Mouse (Mus musculus): ENCODE results near the gene Lmo7.

Lmo7 gene

GRCm38 (mm10) chr14:101781219-101781618 is 51.5 kb downstream of the Lmo7 start:
- DNase-seq = no peak

GRCm38 (mm10) chr14:101781943-101782510 is 52.3 kb downstream of the Lmo7 start:
- peak; percentile 72 for DNase-seq

- no peak for DNase-seq
Observed at GRCm38 (mm10) chr14:101784315-101784945, 54.7 kb downstream of the Lmo7 start.

DNA sequence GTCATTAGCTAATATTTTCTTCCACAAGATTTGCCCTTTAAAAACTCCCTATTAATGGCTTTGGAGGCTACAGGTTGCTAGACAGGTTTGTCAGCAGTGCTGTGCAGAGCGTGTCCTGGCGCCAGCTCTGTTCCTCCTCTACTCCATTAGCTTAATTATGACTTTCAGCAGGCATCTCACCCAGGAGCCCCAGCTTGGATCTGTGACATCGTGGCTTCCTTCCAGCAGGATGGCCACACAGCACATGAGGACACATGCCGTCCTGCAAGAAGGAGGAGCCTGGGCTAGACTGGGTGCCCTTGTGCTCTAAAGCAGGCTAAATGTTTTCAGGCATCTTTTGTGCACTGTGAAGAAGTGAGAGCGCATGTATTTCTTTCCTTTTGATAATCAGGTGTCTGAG is 58.1 kb downstream of the Lmo7 start:
- DNase-seq = peak; percentile 64

GRCm38 (mm10) chr14:101788475-101788874 is 58.7 kb downstream of the Lmo7 start:
- DNase-seq = no peak

DNA sequence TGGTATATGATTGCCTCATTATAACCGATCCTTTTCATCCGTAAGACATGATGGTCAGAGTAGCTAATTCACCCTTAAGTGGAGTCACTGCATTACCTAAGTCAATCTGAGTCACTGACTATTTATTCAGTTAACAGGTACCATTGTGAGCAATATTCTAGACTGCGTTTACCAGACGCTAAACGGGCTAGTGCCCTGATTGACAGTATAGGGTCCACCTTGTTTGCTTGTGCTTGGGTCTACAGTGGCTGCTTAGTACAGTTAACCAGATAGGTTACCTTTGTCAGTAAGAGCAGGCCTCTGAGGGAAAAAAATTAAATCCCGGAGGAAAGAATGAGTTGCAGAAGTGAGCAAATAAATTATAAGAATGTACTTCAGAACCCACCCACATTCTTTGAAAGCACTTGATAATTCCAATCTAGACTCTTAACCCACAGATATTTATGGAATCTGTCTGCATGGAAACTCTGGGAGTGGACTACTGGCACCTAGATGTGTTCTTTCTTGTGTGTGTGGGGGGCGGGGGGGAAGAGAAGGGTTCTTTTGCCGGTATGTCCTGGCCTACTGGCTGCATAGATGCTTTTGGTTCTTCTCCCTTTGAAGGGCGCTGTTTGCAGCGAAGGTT is 64.9 kb downstream of the Lmo7 start:
- no peak for DNase-seq

DNA sequence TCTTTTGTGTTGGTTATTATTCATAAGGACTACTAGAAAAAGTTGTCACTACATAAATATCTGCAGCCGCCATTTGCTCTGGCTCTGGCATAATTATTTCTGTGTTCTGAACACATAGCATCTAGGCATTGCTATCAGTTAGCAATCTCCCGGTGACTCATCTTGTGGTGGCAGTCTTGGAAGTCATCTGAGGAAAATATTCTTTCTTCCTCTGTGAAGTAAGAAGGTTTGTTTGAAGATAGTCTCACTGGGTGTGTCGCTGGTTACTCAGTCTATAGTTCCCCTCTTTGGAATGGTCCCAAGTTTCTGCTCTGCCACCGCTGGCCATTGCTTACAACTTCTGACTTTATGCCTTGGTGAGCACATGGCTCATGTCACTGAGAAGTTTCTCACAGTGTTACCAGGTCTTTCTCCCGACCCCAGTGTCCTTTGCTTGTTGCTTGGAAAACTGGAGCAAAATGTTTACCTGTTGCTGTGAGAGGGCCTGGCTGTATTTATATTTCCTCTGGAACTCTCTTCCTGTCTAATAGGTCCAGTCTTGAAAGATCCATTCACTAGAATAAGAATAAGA is 68.3 kb downstream of the Lmo7 start:
- no peak for DNase-seq

- no peak for DNase-seq
Observed at GRCm38 (mm10) chr14:101798766-101799165, 69.0 kb downstream of the Lmo7 start.

DNA sequence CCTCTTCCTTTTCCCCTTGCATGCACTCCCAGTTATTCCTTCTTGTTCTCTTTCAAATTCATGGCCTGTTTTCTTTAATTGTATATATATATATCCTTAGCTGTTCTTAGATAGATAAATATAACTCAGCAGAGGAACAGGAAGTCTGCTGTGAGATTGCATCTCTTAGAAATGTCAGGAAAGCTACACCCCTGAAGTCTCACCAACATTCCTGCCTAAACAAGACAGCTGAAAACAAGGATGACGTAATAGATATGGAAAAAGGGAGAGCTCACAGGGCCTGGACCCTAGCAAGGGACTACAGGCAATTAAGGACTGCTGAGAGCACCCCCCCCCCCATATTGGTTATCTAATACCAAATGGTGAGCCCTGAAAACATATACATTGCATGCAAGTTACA is 71.9 kb downstream of the Lmo7 start:
- no peak for DNase-seq

DNA sequence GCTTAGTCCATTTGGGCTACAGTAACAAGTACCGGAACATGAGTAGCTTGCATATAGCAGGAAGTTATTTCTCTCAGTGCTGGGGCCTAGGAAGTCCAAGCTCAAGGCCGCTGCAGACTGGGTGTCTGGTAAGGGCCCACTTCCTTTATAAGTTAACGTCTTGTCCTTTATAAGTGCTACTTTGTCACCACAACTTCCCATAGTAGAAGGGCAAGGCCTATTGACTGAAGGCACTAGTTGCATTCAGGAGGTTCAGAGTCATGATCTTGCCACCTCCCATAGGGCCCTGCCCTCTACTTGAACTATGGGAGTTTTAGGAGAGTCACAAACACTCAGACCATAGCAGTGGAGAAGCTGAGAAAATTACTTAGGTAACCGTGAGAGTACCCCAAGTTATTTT is 74.4 kb downstream of the Lmo7 start:
- no peak for DNase-seq

DNA sequence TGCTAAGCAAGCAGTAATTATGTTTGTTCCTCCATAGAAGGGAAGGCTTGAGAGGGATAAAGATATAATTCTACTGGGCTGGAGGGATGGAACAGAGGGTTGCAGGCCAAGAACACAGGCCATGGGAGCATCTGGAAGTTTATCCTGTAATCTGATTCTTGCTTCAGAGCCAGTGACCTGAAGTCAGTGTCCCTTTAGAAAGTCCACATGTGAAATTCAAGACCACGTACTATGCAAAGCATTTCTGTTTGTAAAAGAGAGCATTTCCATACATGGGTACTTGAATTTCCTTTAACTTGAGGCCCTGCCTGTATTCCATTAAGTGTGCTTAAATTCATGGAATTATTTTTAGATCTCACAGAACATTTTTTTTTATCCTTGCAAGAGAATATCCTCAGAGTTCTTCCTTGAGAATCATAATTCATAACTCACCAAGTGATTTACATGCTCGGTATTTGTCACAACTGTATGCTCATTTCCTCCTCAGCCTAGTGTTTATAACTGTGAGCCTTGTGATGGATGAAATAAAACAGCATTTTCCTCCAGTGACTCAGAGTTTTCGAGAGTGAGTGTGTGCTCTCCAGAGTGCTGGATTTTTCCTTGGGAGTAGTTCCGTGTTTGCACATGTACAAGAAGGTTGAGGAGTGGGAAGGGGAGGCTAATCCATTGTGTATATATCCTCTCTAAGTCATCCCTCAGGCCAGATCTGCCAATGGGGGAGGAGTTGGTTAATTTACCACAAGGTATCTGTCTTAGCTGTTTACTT is 75.0 kb downstream of the Lmo7 start:
- no peak for DNase-seq

GRCm38 (mm10) chr14:101805328-101805697 is 75.6 kb downstream of the Lmo7 start:
- no peak for DNase-seq

DNA sequence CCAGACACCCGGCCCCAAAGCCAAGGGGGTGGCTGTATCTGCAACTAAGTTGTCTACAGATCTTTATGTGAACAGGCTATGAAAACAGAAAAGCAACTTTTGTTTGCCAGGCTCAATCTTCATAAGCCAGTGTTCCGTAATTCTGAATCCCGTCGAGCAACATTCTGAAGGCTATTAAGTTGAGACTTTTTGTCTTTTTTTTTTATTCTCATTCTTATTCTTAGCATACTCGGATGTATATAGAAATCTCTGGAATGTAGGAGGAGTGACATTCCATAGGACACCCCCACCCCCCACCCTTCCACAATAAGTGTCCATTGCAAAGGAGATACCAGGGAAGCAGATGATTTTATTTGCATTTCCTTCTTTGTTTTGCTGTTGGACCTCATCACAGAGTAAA is 76.3 kb downstream of the Lmo7 start:
- DNase-seq = no peak

- no peak for DNase-seq
Observed at GRCm38 (mm10) chr14:101806607-101807006, 76.8 kb downstream of the Lmo7 start.

DNA sequence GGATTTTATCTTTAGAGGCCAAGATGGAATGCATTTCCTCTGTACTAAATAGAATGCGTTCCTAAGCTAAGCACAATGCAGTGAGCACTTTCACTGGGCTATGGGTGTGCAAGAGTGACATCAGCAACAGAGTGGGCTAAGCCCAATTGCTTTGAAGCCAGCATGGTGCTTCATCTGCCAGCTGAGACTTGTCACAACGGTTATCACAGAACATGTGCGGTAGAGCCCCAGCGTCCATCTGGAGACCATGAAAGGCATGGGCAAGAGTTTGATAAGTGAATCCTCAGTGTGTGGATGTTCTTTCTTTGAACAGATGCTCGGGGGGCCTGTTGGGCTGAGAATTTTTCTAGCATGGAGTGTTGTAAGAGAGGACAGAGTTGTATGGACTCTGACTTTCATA is 86.7 kb downstream of the Lmo7 start:
- no peak for DNase-seq

- DNase-seq = no peak
Observed at GRCm38 (mm10) chr14:101822390-101822789, 92.6 kb downstream of the Lmo7 start.

GRCm38 (mm10) chr14:101822871-101823270 is 93.1 kb downstream of the Lmo7 start:
- no peak for DNase-seq

DNA sequence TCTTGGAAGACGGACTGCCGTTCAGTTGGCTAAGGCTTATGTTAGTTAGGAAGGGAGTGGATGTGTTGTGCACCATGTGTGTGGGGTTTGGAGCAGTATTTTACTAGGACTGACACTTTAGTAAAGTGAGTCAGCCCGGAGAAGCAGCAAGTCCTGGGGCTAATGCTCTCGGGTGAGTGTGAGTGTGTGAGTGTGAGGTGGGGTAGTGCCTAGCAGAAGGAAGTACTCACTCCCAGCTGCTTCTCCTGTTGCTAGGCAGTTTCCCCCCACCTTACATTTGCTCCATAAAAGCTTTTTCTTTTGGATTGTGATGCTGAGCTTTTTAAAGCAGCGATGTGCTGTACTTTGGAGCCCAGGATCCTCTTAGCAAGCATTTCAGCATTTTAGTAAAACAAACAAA is 99.9 kb downstream of the Lmo7 start:
- no peak for DNase-seq

GRCm38 (mm10) chr14:101830116-101830515 is 100.4 kb downstream of the Lmo7 start:
- peak; percentile 81 for DNase-seq

- DNase-seq = peak; percentile 74
Observed at GRCm38 (mm10) chr14:101834109-101834508, 104.4 kb downstream of the Lmo7 start.

DNA sequence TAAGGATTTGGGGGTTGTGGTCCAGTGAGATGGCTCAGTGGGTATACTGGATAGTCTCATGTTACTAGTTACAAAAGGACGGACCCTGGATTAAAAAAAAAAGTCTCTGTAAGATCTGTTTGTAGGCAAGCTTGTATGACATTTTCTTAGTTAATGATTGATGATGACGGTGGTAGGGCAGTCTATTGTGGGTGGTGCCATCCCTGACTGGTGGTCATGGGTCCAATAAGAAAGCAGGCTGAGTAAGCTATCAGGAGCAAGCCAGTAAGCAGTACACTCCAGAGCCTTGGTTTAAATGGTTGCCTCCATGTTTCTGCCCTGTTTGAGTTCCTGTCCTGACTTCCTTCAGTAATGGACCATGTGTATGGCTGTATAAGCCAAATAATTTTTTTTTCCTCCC is 106.6 kb downstream of the Lmo7 start:
- peak; percentile 64 for DNase-seq

DNA sequence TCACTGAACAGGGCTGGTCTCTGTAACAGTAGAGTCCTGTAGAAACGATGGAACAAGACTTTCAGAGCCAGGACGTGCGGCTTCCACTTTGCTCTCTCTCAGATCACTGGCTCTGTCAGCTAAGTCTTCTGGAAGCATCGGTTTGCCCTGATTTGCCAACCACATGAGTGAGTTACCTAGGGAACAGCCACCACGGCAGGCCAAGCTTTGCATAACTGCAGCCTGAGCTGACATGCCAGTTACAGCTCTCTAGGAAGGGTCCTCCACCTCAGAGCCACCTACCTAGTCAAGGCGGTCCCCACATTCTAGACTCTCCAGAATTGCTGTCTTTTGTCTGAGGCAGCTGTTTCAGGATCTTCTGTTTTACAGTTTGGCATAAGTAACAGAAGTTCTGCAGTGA is 107.4 kb downstream of the Lmo7 start:
- no peak for DNase-seq

DNA sequence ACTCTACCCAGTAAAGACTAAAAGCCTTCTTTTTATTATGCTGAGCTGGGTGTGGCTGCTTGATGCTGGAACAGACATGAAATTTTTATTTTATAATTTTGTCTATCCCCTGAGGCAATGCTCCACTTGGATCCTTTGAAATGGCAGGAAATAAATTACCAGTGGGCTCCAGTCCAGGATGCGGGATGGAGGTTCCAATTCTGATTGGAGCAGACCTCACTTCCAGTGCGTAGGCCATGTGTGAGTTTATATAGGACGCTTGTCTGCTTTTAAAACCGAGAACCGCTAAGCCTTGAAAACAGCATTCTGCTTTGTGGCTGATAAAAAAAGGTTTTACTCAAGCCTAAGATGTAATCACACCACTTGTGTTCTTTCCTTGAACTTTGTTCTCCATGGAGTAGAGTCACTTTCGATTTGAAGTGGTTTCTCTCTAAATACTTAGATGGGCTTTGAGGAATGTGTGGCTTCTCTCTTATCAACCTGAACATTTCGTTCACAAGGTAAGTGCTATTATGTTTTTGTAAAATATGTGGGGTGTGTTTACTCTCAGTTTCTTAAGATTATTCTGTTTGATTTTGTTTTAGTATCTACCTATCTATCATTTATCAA is 108.6 kb downstream of the Lmo7 start:
- DNase-seq = no peak

All from kidney, adult 9 months (tissue).